Mouse (Mus musculus): ENCODE results near the gene Xpo6.

Gene Xpo6

GRCm38 (mm10) chr7:126191471-126191870, 8.8 kb downstream of the Xpo6 start:
- no peak for DNase-seq

- DNase-seq: no peak
These were observed 10.8 kb downstream of the Xpo6 start for GRCm38 (mm10) chr7:126189517-126189916.

- DNase-seq: no peak
These were observed 14.3 kb downstream of the Xpo6 start for GRCm38 (mm10) chr7:126185999-126186398.

GRCm38 (mm10) chr7:126183583-126183982, 16.7 kb downstream of the Xpo6 start:
- no peak for DNase-seq

- no peak for DNase-seq
These were observed 18.8 kb downstream of the Xpo6 start for GRCm38 (mm10) chr7:126181487-126181886.

- peak; percentile 75 for DNase-seq
These were observed 19.3 kb downstream of the Xpo6 start for GRCm38 (mm10) chr7:126180956-126181355.

- no peak for DNase-seq
These were observed 21.5 kb downstream of the Xpo6 start for GRCm38 (mm10) chr7:126178804-126179203.

GRCm38 (mm10) chr7:126175999-126176398, 24.3 kb downstream of the Xpo6 start:
- no peak for DNase-seq

GRCm38 (mm10) chr7:126175456-126175855, 24.8 kb downstream of the Xpo6 start:
- no peak for DNase-seq

- no peak for DNase-seq
These were observed 25.4 kb downstream of the Xpo6 start for GRCm38 (mm10) chr7:126174863-126175262.

- DNase-seq: no peak
These were observed 28.3 kb downstream of the Xpo6 start for GRCm38 (mm10) chr7:126172001-126172400.

GRCm38 (mm10) chr7:126168584-126168983, 31.7 kb downstream of the Xpo6 start:
- no peak for DNase-seq

GRCm38 (mm10) chr7:126167426-126167825, 32.9 kb downstream of the Xpo6 start:
- peak; percentile 26 for DNase-seq

GRCm38 (mm10) chr7:126166571-126166970, 33.7 kb downstream of the Xpo6 start:
- DNase-seq: no peak

- no peak for DNase-seq
These were observed 42.1 kb downstream of the Xpo6 start for GRCm38 (mm10) chr7:126158238-126158637.

- no peak for DNase-seq
These were observed 44.6 kb downstream of the Xpo6 start for GRCm38 (mm10) chr7:126155746-126156145.

- no peak for DNase-seq
These were observed 45.6 kb downstream of the Xpo6 start for GRCm38 (mm10) chr7:126154731-126155130.

GRCm38 (mm10) chr7:126152324-126152723, 48.0 kb downstream of the Xpo6 start:
- no peak for DNase-seq

GRCm38 (mm10) chr7:126146156-126146555, 54.1 kb downstream of the Xpo6 start:
- DNase-seq: no peak

GRCm38 (mm10) chr7:126144364-126144763, 55.9 kb downstream of the Xpo6 start:
- no peak for DNase-seq

GRCm38 (mm10) chr7:126137850-126138249, 62.5 kb downstream of the Xpo6 start:
- no peak for DNase-seq

- DNase-seq: no peak
These were observed 64.9 kb downstream of the Xpo6 start for GRCm38 (mm10) chr7:126135391-126135790.

GRCm38 (mm10) chr7:126134634-126135321, 65.5 kb downstream of the Xpo6 start:
- no peak for DNase-seq

- DNase-seq: no peak
These were observed 72.6 kb downstream of the Xpo6 start for GRCm38 (mm10) chr7:126127673-126128072.

- DNase-seq: no peak
These were observed 73.8 kb downstream of the Xpo6 start for GRCm38 (mm10) chr7:126126502-126126901.
